Mouse (Mus musculus) bone marrow, adult 2 months (tissue): ENCODE results near the gene Trip13. TPM values are rescaled to one million over a fixed set of nuclear protein-coding genes. Genes with fewer than 3 reads are reported as not detected.

Experiments used
- H3K27ac ChIP-seq: fragments of 200-500 bp; 2 replicates; pipeline ENCODE4 v1.5.1; 2012; ENCODE audit warnings: low read depth, mild to moderate bottlenecking, control low read depth, inconsistent platforms, low read length; ENCODE audit not compliant: control insufficient read depth, poor library complexity, insufficient read depth
- H3K4me1 ChIP-seq: fragments of 200-500 bp; 2 replicates; pipeline ENCODE4 v1.6.1; 2011; ENCODE audit warnings: low read length; ENCODE audit not compliant: control insufficient read depth, insufficient read depth
- H3K4me3 ChIP-seq: fragments of 200-500 bp; replicated peaks from 2 replicates; pipeline ENCODE3; 2011; ENCODE audit warnings: mild to moderate bottlenecking, low read depth, low read length, control low read depth; ENCODE audit not compliant: control insufficient read depth
- CTCF ChIP-seq: fragments of 200-500 bp; IDR thresholded peaks from 2 replicates; pipeline ENCODE4 v1.5.1; 2011; ENCODE audit warnings: low read length, control low read depth; ENCODE audit not compliant: control insufficient read depth, insufficient read depth
- POLR2A ChIP-seq: fragments of 200-500 bp; IDR thresholded peaks from 2 replicates; pipeline ENCODE4 v1.6.1; 2011; ENCODE audit warnings: low read depth, mild to moderate bottlenecking, control low read depth, low read length, borderline replicate concordance; ENCODE audit not compliant: control insufficient read depth
- WGBS: fragments of 180-500 bp; shearing (Covaris S2); methylation state at CpG from one replicate; pipeline ENCODE4 v1.1.7; 2018; 5-methylcytosine and 5-hydroxymethylcytosine counted together
- polyA plus RNA-seq: library from polyadenylated mRNA; stranded (reverse); fragments of >200 nt; gene quantifications from 2 replicates; pipeline ENCODE4 v1.2.4, GENCODE M21; 2011; ENCODE audit warnings: low replicate concordance; ENCODE audit not compliant: missing spikeins, insufficient read depth, insufficient read length

Gene Trip13
- polyA plus RNA-seq, 1 experiment: 14.5 TPM

DNA sequence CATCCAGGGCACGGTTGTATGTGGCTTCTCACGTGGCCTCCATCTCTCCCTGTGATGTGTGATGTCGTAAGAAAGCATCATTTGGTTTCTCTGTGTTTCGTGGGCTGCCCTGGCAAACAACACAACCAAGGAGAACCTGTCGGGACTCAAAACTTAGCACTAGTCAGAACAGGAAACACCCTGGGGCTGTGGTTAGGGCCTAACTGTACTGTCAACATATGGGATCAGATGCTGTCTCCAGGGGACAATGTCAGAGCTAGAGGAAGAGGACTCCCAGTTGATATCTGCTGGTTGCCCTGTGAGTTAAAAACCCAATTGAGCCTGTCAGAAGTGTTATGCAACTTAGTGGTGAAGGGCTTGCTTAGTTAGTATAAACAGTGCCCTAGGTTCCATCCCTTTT is 17.9 kb upstream of the Trip13 start:
- H3K4me3 ChIP-seq: no peak overlapping the region
- H3K27ac ChIP-seq: no peak overlapping the region
- H3K4me1 ChIP-seq: no peaks in the 10 kb centered on the region
- no peak for TF ChIP-seq POLR2A
- no peak for TF ChIP-seq CTCF
- WGBS: 26% methylated on average over 5 of the region's 5 CpGs

DNA sequence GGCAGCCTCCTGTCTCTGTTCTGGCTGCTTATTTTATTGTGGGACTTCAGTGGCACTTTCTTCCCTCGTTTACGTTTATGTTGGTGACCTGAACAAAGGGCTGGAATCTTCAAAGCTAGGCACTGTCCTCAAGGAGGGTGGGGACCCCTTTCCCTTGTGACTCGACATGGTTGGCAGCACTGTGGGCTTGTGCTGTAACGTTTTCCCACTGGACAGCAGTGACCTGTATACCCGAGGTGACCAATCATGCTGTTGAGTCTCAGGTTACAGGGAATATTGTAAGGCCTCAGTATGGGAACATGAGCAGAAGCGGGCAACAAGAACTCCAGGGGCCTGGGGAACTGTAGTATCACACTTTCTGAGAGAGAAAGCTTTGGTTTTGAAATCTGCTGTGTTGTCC is 17.1 kb upstream of the Trip13 start:
- Histone ChIP-seq H3K4me1 (no peaks in the 10 kb centered on the region), H3K4me3 (no peak overlapping the region), H3K27ac (no peak overlapping the region)
- TF ChIP-seq POLR2A (no peak), CTCF (no peak)
- 86% methylated on average over 6 of the region's 6 CpGs for WGBS

GRCm38 (mm10) chr13:73953551-73954130 is 16.1 kb upstream of the Trip13 start:
- no peak overlapping the region for H3K4me3 ChIP-seq
- TF ChIP-seq POLR2A (no peak), CTCF (no peak)
- 80% methylated on average over 1 of the region's 1 CpGs for WGBS

GRCm38 (mm10) chr13:73944606-73945005 is 7.0 kb upstream of the Trip13 start:
- 92% methylated on average over 9 of the region's 9 CpGs for WGBS
- Histone ChIP-seq H3K4me1 (no peaks in the 10 kb centered on the region), H3K4me3 (no peak overlapping the region), H3K27ac (no peak overlapping the region)
- TF ChIP-seq POLR2A: no peak

More at GRCm38 (mm10) chr13:73953551-73954130, 16.1 kb upstream of the Trip13 start:
- no peak overlapping the region for H3K27ac ChIP-seq
- H3K4me1 ChIP-seq: no peaks in the 10 kb centered on the region

GRCm38 (mm10) chr13:73939101-73939500 is 1.5 kb upstream of the Trip13 start:
- 89% methylated on average over 5 of the region's 5 CpGs for WGBS
- no peak overlapping the region for H3K27ac ChIP-seq
- peaks cover 5% of the 10 kb centered on the region for H3K4me1 ChIP-seq
- no peak overlapping the region for H3K4me3 ChIP-seq
- TF ChIP-seq POLR2A (no peak), CTCF (no peak)

DNA sequence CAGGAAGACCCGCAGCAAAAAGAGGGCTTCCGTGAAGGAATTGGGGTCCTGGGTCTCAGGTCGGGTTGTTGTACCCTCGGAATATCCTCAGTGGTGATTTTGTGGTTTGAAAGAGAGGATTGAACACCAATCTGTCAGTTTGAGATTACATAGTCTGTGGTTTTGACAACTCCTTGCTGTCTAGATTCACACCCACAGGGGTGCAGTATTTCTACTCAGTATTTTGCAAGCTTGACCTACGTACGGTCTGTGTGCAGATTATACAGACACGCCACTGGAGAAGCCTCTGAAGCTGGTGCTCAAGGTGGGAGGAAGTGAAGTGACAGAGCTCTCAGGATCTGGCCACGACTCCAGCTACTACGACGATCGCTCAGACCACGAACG is 585 bp upstream of the Trip13 start:
- Histone ChIP-seq H3K4me1 (peaks cover 5% of the 10 kb centered on the region), H3K27ac (peak overlapping the region; percentile 96), H3K4me3 (peak overlapping the region; percentile 84)
- no peak for TF ChIP-seq POLR2A
- TF ChIP-seq CTCF: no peak
- WGBS: 3% methylated on average over 13 of the region's 13 CpGs

DNA sequence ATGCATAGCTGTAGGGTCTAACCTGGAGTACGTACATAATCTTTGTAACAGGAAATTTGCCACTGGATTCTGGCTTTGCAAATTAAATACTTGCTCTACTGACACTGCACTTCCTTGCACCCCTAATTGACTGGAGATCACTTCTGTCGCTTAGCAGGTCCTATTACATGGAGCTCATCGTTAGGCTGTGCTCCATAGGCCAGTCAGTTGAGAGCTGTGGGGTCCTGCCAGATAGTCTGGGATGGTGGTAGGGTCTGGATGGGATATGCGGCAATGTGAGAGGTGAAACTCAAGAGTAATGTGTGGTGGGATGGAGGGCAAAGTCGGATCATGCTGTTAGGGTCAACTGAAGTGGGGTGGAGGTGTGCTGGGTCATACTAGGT is 655 bp downstream of the Trip13 start:
- Histone ChIP-seq H3K4me1 (peaks cover 5% of the 10 kb centered on the region), H3K27ac (no peak overlapping the region), H3K4me3 (peak overlapping the region; percentile 84)
- 12% methylated on average over 5 of the region's 5 CpGs for whole genome bisulfite sequencing
- no peak for TF ChIP-seq CTCF
- no peak for TF ChIP-seq POLR2A

GRCm38 (mm10) chr13:73932201-73932600 is 5.4 kb downstream of the Trip13 start:
- H3K27ac ChIP-seq: no peak overlapping the region
- 90% methylated on average over 10 of the region's 10 CpGs for WGBS
- no peak overlapping the region for H3K4me3 ChIP-seq
- no peak for TF ChIP-seq CTCF
- no peak for TF ChIP-seq POLR2A
- H3K4me1 ChIP-seq: peaks cover 2% of the 10 kb centered on the region; the same call in 1 of the 2 replicates

- TF ChIP-seq POLR2A (no peak), CTCF (no peak)
- WGBS: 89% methylated on average over 4 of the region's 4 CpGs
- Histone ChIP-seq H3K4me3 (no peak overlapping the region), H3K27ac (no peak overlapping the region), H3K4me1 (no peaks in the 10 kb centered on the region)
Observed at GRCm38 (mm10) chr13:73913066-73913465, 24.5 kb downstream of the Trip13 start.
